Mouse (Mus musculus) thymus, postnatal 4 days (tissue): ENCODE results near the gene Fam57a.
"Not testable (repeated sequence)": the region's sequence is repeated elsewhere in the genome, so short reads cannot be mapped to it uniquely, and the experiment has no call there.

Experiments used
- DNase-seq: peaks from one replicate; pipeline ENCODE4 v3.0.0; 2021

Fam57a gene

DNA sequence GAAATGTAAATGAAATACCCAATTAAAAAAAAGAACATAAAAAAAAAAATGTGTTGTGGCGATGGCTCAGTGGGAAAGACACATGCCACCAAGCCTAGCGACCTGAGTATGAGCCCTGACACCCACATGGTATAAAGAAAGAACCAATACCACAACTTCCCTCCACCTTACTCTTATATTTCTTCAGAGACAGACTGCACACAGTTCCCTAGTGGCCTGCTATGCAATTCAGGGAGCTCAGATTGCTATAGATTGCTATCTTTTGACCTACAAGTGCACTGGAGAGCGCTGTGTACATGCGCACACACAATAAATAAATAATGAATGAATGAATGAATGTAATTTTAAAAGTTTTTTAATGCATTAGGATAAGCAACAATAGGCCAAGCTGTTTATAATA lies 4.3 kb downstream of the Fam57a start:
- no peak for DNase-seq

DNA sequence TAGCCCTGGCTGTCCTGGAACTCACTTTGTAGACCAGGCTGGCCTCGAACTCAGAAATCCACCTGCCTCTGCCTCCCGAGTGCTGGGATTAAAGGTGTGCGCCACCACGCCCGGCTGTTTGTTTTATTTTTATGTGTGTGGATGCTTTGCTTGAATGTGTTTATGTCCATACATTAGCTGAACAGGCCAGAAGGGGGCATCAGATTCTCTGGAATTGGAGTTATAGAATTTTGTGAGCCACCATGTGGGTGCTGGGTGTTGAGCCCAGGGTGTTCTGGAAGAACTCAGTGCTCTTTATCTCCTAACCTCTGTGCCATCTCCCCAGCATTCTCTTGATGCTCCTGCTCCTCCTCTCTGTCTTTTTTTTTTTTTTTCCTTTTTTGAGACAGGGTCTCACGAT lies 7.4 kb downstream of the Fam57a start:
- no peak for DNase-seq

DNA sequence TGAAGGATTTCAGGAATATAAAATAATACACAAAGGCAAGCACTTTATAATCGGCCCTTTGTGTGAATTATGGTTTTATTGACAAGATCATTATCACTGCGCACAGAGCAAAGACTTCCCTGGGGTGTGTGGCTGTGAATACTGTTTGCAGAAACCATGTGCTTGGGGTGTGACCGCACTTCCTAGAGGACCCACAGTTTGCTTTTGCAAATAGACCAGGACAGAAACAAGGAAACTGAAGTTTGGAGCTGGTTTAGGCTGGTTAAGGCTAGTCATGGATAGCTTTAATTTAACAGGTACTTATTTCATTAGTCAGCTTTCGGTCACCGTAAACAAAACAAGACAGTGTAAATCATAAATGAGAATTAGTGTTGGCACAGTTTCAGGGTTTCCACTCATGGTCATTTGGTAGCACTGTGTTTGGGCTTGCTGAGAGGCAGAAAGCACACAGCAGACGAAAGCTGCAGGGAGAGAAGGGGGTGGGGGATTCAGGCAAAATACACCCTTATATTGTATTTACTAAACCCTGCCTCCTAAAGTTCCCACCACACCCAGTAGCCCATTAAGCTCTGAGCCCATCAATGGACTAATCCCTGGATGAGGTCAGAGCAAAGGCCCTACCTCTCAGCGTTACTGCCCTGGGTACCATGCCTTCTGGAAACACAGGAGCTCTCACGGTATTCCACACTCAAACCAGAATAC lies 17.0 kb downstream of the Fam57a start:
- no peak for DNase-seq

DNA sequence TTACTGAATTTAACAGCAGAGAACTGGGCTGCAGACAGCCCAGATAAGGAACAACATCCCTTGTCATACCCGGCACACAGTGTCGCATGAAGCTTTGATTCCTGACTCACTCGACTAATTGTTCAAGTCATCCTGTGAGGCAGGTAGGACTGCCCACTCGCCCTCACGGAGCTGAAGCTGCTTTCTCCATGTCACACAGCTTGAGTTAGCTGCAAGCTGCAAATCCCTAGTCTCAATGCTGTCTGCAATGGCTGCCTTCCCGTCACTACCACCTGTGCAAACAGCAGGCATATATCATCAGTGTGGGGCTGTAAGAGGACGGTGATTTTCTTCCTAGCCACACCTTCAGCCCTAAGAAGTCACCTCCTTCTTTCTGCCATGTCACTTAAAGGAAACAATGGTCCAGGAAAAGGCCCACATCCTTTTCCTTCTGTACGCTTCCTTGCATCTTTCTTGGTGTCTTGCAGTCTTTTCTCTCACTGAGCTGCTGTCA lies 17.6 kb downstream of the Fam57a start:
- no peak for DNase-seq

DNA sequence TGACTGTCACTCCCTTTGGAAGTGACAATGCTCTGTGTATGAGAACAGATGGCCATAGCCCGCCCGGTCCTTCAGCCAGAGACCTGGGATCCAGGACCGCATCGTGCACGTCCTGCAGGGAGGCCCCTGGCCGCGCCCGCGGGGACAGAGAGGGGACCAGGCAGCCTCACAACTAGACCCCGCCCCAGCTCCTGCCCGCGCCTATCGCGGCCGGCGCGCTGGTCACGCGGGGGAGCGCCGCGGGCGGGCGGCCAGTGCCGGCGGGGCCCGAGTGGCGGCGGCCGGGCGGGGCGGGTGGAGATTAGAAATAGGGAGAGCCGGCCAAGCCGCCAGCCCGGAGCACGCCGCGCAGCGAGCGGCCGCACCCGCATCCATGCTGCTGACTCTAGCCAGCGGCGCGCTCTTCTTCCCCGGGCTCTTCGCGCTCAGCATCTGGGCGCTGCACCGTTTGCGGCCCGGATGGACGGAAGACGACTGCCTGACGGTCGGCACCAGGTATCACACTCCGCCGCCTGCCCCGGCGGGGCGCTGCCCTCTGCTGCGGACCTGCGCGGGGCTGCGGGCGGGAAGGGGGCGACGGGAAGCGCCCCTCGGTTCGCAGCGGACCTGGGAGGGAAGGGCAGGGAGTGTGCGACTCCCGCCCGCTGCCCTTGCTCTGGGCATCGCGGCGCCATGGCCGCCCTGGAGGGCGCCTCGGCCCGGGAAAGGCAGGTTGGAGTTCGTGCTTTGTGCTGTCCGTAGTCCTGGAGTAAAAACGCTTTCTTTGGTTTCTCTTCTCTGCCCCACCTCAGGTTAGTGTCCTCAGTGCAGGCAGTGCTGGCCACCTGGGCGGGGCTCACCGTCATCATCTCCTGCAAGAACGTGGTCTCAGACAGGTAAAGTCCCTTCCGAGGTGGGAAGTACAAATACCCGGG lies 22.5 kb downstream of the Fam57a start:
- peak; percentile 56 for DNase-seq

DNA sequence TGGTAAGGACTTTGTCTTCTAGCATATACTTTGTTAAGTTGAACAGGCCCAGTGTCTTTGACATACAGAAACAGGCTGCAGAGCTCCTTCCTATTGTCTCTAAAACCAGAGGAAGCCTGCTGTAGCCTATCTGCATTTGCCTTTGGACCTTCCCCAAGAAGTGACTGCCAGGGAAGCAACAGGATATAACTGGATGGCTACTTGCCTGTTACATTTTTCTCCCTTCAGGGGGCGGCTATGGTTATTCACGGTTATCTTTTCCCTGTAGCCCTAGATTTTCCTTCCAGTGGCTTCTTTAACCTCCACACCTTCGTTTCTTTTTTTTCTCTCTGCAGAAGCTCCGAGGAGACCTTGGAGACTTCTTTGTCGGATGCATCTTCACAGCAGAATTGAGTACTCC lies 27.3 kb downstream of the Fam57a start:
- no peak for DNase-seq

DNA sequence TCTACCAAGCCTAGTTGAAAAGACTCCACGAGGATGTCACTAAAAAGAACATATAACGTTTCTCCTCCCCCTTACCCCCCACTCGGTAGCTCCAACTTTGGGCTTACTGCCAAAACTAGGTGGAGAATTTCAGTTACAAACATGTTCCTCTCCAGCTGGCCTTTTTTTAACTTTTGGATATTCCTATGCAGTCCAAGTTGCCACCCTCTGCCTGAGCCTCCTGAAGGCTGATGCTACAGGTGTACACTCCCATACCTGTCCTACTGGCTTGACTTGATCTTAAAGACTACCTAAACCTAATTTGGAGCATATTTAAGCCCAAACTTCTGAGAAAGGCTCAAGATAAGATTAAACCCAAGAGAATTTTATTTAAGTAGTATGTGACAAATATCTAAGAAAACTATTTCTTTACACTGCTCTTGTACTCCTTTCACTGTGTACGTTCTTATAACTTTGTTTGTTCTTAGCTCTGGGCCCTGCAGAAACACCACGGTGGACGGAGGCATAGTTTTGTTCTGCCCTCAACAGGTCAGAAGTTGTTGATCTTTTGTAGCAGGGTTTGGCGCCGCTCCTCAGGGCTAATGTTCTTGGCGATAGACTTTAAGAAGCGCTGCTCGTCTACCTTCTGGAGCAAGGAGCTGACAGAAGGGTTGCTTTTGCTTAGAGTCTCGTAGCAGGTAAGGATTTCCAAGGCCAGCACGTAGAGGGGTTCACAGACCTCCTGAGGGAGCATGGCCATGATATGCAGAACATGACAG lies 30.9 kb downstream of the Fam57a start:
- DNase-seq: no peak

DNA sequence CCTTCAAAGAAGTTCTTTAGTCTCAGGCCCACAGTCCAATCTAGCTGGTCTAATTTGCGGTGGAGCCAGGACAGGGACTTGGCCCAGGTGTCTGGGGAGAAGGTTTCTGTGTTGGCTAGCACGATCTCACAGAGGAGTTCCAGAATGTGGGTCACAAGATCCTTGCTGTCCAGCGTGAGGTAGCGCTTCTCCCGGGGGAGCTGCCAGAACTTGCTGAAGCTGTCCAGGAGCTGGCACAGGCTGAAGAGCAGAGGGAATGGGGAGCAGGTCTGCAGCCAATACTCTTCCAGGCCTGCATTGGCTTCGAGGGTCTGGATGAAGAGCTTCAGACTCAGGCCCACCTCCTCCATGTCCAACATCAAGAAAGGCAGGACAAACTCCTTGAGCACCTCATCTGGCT lies 32.1 kb downstream of the Fam57a start:
- DNase-seq: not testable (repeated sequence)

DNA sequence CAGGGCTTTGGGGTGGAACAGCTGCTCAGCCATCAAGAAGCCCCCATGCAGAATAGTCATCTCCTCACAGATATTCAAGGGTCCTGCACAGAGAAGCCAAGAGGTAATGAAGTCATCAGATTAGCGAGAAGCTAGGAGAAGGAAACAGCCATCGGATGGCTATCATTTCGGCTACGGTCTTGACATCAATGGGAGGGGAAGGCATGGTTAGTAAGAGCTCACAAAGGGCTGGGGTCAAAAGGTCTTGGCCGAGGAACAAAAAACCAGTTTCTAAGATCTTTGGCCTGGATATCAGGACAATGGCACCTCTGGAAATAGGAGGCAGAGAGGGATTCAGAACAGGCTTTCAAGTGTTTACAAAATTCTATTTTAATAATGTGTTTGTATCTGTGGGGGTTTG lies 34.4 kb downstream of the Fam57a start:
- no peak for DNase-seq

DNA sequence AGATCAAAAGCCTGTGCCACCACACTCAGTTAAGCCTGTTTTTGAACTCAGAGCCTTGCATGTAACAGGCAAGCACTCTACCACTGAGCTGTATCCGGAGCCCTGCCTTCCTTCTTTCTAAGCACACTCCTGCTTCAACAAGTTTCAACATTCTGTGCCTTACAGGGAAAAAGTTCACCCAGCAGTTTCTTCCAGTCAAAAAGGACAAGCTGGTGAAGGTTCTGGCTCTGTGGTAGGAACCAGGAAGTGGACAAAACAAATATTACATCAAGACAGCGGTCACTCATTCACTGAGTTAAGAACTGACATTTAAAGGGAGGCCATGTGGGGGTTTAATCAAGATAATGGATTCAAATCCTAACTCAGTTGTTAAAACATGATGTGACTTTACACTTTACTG lies 35.5 kb downstream of the Fam57a start:
- no peak for DNase-seq

DNA sequence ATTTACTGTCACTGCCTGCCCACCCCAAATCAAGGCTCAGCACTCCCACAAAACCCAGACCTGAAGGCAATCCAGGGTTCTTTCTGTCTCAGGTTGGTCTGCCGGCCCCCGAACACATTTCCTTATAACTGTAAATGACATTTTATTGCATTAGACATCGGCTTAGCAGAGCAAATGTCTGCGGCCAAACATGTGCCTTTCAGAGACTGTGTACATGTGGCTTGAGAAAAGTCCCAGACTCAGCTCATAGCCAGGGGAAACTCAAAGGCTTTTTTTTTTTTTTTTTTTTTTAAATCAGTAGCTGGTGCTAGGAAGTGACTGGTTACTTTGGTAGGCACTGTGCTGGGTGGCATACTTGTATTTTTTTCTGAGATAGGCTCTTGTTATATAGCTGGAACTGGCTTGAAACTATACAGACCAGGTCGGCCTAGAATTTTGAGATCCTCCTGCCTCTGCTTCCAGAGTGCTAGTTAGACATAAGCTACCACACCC lies 36.6 kb downstream of the Fam57a start:
- DNase-seq: no peak

DNA sequence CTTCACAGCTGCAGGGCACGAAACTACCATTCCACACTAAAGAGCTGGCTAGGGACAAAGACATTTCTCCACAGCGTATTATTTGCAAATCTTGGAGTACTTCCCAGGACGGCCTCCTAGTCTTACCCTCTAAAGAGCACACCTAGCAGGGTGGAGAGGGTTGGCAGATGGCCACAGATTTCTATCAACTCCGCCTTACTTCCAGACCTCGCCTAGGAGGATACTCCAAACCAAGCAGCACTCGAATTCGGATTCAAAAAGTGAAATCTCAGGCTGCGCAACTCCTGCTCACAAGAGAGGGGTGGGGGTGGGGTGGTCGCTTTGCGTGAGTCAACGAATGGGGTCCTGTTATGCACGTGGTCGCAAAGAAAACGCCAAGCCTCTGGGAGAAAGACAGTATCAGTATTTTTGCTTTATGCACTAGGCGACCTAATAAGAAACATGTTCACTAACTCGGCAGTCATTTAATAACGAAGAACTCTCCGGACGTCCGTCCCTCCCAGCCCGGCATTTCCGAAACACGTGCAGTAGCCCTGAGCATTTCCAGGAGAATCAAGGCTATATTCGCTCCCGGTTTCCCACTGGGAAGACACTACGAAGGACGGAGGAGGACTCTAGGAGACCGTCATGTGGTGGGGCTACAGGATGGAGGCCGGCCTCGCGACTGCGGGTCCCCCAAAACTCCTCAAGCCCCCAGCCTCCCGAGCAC lies 37.4 kb downstream of the Fam57a start:
- no peak for DNase-seq

DNA sequence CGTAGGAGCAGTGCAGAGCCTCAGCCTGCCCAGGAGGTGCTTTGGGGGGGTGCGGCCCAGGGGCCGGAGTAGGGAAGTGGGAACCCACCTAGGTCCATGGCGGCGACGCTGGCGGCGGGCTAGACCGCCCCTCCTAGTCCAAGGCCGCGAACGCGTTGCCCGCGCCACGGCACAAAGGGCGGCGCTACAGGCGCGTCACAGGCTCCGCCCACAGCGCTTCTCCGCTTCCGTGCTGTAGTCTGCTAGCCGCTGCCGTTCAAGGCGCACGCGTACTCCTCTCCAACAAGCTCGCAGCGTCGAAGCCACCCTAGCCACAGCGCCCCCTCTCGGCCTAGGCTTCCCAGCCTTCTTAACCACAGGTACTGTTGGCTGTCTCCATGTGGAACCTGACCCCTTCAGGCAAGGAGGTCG lies 37.9 kb downstream of the Fam57a start, which contains the start of the genes Dbil5 and Gemin4:
Gene Dbil5, plus strand, starts transcription at position 219 of the 411 bp plus-strand sequence.
Gene Gemin4, minus strand, starts transcription at position 275 of the 411 bp plus-strand sequence.
- DNase-seq: peak; percentile 100

DNA sequence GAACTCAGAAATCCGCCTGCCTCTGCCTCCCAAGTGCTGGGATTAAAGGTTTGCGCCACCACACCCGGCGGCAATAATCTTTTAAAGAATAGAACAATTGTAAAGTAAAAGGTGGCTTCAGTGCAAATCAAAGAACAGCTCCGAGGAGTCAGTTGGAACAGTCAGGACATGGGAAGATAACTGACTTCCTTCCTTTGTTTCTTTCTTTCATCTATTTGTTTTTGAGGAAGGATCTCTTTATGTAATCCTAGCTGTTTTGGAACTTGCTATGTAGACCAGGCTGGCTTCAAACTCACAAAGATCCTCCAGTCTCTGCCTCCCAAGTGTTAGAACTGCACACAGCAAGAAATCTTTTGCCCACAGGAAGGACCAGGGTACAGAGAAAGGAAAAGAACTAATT lies 45.2 kb downstream of the Fam57a start:
- DNase-seq: no peak

DNA sequence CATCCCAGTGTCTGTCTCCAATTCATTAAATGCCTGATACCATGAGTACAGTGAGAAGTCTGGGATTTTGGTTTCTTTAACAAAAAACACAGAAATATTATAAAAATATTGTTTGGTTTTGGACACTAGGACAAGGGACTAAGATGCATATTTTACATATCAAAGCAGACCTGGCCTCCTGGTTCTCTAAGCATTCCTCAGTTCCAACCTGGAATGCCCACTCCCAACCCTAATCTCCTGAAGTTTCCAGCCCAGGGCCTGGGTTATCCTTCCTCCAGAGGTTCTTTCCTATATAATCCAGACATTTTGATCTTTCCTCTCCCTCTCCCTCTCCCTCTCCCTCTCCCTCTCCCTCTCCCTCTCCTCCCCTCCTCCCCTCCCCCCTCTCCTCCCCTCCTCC lies 45.6 kb downstream of the Fam57a start:
- no peak for DNase-seq

DNA sequence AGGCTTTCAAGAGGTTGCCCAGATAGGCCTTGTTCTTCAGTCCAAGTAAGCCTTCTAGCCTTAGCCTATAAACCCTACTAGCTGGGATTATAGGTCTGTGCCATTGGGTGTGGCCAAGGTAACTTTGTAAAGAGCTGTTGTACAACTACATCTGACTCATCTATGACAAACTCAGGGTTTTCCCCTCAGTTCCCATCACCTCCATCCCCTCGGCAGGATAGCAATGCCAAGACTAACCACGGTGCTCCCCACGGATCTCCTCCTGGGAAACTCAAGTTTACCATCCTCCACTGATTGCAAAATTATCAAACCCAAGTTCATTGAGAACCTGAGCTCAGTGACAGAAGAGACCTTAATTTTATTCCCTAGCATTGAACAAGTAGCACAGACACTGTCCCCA lies 56.7 kb downstream of the Fam57a start:
- DNase-seq: no peak

DNA sequence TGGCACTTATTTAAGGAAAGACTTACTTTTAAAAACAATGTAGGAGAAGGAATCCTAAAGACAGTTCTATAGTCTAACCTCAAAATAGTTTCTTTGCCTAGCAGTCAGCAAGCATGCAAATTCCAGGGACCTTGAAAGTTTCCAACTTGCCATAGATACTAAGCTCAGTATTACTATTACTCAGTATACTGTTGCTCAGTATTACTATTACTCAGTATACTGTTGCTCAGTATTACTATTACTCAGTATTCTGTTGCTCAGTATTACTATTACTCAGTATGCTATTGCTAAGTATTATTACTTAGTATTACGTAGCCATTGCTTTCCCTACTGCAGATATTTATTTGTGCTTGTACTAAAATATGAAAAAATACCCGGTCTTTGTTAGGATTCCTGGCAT lies 60.3 kb downstream of the Fam57a start:
- no peak for DNase-seq

DNA sequence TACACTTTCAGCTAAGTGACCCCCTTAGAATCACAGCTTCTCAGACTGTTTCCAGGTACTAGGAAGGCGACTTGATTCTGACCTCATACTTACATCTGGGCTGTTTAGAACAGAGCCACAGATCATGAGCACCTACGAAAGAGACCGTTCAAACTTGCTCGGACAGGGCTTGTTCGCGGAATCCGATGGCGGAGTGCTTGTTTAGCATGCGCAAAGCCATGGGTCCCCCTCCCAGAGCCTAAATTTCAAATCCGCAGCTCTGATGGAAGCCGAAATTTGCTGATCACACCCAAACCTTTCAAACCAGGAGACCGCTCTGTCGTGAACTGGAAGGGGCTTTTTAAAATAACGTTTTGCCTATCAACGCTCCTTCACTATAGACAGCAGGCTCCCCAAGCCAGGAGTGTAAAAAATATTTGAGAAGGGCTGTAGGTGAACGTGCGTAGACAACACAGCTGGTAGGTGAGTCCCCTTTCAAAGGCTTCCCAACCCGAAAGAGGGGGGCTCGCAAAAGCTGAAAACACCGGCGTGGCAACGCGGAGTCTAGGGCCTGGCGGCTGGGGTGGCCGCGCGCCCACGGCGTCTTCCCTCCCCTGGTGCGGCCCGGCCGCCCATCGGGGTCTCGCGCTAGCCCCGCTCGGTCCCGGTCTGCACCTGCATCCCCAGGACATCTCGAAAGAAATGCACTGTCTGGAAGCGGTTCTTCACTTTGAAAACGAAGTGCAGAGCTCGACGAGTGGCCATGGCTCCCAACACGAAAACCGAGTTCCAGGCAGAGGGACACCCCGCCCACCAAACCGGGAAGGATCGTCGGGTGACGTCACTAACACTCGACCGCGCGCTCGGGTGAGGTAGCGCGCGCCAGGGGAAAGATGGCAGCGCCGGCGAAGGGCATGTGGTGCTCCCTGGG lies 63.7 kb downstream of the Fam57a start, which contains the start of the genes Mrm3 and Glod4:
Gene Mrm3, plus strand, starts transcription at position 815 of the 910 bp plus-strand sequence.
Gene Glod4, minus strand, starts transcription at position 825 of the 910 bp plus-strand sequence.
- DNase-seq: peak; percentile 94

DNA sequence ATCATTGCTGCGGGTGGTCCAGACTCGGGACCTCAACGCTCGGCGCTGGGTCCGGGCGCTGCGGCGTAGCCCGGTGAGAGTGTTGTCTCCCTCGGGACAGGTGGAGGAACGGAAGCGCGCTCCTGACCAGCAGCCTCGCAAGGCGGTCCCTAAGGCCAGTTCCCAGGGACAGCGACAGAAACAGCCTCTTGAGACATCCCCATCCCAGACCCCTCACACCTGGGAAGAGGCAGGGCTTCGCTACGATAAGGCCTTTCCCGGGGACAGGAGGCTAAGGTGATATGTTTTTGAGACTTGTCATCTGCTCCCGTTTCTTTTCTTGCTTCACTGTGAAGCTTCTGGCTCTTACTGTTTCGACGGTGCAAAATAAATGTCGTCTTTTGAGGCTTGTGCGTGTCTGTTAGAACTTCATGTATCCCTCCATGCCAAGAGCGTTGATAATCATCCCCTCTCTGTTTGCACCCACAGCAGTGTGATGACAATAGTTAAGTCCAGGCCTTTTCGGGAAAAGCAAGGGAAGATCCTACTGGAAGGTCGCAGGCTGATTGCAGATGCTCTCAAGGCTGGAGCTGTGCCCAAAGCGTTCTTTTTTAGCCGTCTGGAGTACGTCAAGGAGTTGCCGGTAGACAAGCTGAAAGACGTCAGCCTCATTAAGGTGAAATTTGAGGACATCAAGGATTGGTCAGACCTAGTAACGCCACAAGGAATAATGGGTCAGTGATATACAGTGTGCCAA lies 64.5 kb downstream of the Fam57a start:
- DNase-seq: no peak

DNA sequence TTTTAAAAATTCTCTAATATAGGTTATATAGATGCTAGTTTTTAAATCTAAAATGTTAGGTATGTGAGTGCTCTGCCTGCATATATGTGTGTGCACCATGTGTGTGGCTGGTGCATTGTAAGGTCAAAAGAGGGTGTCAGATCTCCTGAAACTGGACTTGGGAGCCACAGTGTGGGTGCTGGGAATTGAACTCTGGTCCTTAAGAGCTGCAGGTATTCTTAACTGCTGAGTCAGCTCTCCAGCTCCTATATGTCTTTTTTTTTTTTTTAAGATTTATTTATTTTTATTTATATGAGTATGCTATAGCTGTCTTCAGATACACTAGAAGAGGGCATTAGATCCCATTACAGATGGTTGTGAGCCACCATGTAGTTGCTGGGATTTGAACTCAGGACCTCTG lies 67.0 kb downstream of the Fam57a start:
- no peak for DNase-seq
